Mouse (Mus musculus) right cerebral cortex, postnatal 10 days (tissue): ENCODE measurements at regions not wholly inside any gene's neighbourhood (a gene's known extent, or its start where the extent isn't known, plus 50 kb on each side); places are given as distances from the start of the nearest gene placed in this dataset.
"Not testable (repeated sequence)": the region's sequence is repeated elsewhere in the genome, so short reads cannot be mapped to it uniquely, and the experiment has no call there.

ENCODE experiments used
- DNase-seq, 2 experiments: peaks; one replicate each; pipeline ENCODE4 v3.0.0; 2021; ENCODE audit warnings: low spot score in 2 of 2

- no peak for DNase-seq
Observed at GRCm38 (mm10) chr13:85035903-85036302, 153.3 kb upstream of the Ccnh start.

GRCm38 (mm10) chr13:85036830-85037229 lies 152.4 kb upstream of the Ccnh start:
- no peak for DNase-seq

- peak; percentile 36 to 46 for DNase-seq
Observed at GRCm38 (mm10) chr13:85066585-85067550, 122.3 kb upstream of the Ccnh start.

- DNase-seq: no peak
Observed at GRCm38 (mm10) chr13:85067551-85068283, 121.5 kb upstream of the Ccnh start.

GRCm38 (mm10) chr13:85068403-85068802 lies 120.8 kb upstream of the Ccnh start:
- DNase-seq: peak in 1 of 2 experiments; percentile 22

- DNase-seq: no peak
Observed at GRCm38 (mm10) chr13:85083335-85083734, 105.9 kb upstream of the Ccnh start.

- DNase-seq: no peak
Observed at GRCm38 (mm10) chr13:85083742-85084141, 105.5 kb upstream of the Ccnh start.

GRCm38 (mm10) chr13:85096174-85096573 lies 93.0 kb upstream of the Ccnh start:
- DNase-seq: no peak

- no peak for DNase-seq
Observed at GRCm38 (mm10) chr13:85123309-85123708, 65.9 kb upstream of the Ccnh start.

- not testable (repeated sequence) for DNase-seq
Observed at GRCm38 (mm10) chr13:85126573-85127547, 62.3 kb upstream of the Ccnh start.

GRCm38 (mm10) chr13:85127548-85127925 lies 61.7 kb upstream of the Ccnh start:
- DNase-seq: no peak
